Mouse (Mus musculus): ENCODE results near the gene Arhgap23.
A peak's percentile ranks its signal among the peaks of the same experiment; 100 is the strongest.

The Arhgap23 gene

DNA sequence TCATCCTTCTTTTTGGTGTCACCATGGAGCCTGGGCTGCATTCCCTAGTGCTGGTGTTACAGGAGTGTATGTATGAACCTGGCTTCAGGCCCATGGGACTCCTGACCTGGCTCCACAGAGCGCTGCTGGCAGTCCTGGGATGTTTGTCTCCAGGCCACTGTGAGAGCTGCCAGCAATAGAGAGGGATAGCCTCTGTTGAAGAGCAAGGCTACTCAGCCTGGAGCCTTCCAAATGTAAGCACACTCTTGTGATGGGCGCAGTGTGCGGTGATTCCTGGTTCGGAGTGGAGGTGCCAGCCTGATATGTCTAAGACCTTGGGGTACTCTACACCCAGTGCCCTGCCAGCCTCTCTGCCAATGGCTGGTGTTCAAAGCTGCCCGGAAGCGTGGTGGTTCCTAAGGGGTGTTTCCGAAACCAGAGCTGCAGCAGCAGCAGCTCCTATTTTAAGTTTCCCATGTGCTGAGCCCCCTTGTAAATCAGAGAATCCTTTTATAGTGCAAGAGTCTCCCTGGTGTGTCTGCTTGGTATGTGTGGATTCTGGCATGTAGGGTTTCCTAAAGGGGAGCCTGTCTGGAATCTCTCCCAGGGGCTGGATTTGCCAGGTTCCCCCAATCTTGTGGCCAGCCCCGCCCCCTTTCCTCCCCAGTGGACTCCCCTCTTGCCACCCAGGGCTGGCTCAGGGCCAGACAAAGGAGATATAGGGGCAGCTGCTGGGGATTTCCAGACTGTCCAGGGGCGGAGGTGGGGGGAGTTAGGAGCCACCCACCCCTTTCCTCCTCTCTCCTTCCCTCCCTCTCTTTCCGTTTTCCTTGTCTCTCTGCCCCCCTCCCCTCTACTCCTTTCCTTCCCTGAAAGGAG, 9.0 kb upstream of the Arhgap23 start:
- no peak for DNase-seq

DNA sequence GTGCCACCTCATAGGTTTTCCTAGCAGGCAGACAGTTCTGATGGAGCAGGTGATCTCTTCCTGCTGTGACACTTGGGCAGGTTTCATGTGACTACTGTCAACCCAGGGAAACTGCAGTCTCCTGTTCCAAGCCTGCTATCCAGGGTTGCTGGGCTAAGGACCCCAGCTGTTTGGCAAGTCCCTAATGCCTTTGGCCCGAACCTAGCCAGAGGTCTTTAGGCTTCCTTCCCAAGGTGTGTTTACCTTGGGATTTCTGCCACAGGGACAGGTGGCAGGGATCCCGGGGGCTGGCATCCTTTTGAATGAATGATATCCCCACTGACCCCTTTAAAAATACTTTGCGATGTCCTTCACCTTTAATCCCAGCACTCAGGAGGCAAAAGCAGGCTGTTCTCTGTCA, 7.9 kb upstream of the Arhgap23 start:
- DNase-seq = no peak

DNA sequence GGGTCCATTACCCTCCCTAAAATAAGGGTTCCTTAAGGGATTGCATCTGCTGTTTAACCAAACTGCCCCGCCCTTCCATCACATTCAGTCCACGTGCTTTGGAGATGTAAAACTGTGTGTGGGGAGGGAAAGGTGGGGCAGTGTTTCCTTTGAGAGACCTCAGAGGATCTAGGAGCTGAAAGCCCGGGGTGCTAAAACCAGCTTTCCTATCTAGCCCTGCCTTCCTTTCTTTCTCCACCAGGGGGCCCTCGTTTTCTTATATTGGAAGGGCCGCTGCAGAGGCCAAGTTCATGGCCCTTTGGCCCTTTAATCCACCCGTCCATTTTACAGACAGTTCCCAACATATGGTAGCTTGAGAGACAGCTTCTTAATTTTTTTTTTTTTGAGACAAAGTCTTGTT, 7.2 kb upstream of the Arhgap23 start:
- DNase-seq = peak; percentile 82

DNA sequence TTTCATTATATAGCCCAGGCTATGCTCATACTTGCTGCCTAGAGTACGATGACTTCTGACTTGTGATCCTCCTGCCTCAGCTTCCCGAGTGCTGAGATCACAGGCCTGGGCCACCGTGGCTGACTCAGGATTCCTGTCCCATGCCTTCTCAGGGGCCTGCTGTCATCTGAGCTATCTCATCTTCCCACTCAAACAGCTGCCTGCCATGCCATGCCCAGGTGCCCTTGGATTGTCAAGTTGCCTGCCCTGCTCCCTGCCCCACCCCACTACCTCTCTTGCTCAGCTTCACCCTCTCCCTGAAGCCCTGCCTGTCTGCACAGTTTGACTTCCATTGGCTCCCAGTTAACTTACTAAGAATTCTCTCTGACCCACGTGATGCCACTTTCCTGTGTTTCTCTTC, 4.4 kb upstream of the Arhgap23 start:
- no peak for DNase-seq

DNA sequence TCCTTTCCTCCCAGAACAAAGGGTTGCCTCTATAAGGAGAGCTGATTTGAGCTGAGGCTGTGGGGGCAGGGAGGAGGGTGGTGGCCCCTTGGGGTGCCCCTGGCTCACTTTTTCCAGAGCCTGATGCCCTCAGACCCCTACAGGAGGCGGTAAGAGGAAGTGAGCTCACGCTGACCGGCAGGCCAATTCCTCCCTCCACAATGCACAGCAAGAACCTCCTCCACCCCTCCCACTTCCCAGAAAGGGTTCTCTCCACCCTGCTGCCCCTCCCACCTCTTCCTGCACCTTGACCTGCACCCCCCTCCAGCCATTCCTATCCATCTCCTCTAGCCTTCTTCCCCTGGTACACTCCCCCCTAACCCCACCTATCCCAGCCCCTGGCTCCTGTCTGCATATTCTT, 3.2 kb upstream of the Arhgap23 start:
- no peak for DNase-seq

DNA sequence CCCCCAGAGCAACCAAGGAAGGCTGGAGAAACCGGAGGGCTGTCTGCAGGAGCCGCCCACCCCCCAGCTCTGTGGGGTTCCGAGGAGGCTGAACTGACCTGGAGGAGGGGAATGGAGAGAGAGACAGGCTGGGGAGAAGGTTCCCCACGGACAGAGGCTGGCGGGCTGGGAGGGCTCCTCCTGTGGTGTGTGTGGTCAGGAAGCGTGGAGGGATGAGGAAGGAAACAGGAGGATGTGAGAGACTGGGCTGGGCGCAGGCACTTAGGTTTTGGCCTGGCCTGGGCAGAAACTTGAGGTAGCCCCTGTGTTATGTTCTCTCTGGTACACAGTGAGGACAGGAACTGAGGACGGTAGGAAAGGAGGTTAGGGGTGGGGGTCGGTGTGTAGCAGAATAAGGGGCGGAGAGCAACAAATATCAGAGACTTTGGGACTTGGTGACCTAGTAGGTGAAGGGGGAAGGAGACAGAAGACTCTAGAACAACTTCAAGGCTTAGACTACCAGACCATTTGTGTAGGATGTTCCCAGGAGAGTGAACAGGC, 2.5 kb upstream of the Arhgap23 start:
- DNase-seq = no peak

DNA sequence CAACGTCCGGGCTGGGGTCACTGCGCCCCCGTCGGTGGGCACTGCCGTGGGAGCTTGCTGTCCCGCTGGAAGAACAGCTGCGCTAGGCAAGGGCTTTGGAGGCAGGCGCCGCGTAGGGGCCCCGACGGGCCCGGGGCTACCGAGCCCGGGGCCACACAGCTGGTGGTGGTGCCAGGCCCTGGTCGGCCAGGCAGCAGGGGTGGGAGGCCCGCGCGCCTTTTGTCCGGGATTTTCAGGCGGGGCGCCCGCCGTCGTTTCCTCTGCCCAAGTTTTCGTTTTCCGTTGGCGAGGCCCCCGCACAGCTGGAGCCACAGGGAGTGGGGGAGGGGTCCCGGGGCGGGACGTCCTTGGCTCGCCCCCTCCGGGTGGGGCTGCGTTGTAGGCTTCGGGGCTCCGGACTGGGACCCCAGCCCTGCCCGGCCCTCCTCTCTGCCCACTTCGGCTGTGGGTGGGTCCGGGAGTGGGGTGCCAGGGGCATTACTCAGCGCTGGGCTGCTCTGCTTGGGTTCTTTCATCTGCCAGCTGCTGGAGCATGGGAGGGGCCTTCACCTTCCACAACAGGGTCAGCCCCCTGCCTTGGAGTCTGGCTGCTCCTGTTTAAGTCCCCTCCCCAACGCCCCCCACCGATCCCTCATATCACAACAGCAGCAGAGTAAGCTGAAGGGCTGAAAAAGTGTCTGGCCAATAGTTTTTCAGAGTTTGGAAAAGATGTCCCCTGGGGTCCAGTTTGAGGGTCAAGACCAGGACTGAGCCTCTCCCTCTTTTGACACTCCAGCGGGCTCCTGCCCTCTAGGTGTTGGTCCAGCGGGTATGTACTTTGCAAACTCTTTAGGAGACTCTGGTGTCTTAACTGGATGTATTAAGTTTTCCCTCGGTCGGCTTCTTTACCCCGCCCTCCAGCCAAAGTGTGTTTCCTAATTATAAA, 641 bp downstream of the Arhgap23 start:
- peak; percentile 78 for DNase-seq

DNA sequence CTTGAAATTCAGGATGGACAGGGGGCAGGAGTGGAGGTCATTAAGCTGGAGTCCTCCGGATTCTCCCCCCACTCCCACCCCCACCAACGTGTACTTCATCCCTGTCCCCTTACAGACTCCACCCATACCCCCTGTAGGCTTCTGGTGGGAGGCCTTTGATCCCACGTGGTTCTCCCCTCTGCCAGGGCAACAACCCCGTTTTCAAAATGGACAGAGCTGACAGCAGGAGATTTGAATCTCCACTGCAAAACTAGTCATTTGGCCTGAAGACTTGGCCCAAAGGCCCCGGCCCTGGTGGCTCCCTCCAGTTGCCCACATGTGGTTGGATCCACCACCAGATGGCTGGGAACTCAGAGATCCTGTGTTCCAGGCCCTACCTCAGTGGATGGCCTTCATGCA, 1.3 kb downstream of the Arhgap23 start:
- no peak for DNase-seq

DNA sequence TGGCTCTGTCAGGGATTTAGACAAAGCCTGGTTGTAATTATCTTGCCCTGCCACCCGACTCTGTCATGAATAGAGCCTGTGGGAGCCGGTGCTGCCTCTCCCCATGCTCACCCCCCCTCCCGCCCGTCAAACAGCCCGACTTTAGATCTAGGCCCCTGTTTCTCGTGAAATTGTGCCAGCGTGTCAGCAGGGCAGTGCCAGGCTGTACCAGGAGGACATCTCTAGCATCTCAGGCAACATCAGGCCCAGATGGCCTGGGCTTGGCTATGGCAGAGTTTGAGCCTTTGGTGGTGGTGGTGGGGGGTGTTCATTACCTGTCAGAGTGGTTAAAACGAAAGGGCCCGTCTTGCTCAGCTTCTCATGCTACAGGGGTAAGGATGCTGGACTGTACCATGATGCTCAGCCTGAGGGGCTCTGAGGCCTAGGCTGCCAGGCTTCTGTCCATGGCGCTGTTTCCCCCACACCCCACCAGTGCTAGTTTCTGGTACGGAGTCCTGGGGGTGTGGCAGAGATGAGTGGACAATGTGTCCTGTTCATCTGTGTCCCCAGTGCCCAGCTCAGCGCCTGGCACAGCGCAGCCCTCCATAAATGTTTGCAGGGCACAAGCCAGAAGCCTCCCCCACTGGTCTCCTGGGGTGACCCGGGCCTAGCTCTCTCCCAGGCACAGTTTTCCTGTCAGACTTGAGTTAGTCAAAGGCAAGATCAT, 3.7 kb downstream of the Arhgap23 start:
- DNase-seq = peak; percentile 90

DNA sequence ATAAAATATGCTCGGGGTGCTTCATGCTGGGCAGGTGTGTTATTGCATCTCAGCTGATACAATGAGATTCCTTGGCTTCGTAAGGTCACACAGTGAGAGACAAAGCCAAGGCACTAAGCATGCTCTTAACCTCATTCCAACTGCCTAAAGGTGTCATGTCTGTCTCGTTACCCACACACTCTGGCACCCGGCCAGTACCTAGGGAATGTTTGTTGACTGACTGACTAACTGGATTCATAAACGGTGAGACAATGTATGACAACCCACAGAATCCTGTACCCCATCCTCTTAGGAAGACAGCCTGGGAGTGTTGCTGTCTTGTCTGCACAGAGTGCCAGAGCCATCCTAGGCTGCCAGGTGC, 4.2 kb downstream of the Arhgap23 start:
- DNase-seq = no peak

DNA sequence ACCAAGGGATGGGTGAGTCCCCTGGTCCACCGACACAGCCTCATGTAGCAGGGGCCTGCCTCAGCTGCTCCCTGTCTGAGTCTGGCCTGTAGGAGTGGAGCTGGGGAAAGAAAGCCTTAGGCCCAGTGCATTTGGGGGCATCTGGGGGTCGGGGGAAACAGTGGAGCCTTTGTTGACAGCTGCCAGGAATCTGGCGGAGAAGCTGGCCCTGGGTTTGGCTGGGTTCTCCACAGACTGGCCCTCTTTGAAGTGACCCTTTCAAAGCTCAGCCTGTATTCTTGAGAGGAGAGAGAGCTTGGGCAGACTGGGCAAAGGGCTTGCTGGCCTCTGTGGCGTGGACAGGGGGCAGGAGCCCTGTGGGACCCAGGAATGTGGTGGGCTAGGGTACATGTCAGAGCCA, 7.2 kb downstream of the Arhgap23 start:
- DNase-seq = peak; percentile 73

DNA sequence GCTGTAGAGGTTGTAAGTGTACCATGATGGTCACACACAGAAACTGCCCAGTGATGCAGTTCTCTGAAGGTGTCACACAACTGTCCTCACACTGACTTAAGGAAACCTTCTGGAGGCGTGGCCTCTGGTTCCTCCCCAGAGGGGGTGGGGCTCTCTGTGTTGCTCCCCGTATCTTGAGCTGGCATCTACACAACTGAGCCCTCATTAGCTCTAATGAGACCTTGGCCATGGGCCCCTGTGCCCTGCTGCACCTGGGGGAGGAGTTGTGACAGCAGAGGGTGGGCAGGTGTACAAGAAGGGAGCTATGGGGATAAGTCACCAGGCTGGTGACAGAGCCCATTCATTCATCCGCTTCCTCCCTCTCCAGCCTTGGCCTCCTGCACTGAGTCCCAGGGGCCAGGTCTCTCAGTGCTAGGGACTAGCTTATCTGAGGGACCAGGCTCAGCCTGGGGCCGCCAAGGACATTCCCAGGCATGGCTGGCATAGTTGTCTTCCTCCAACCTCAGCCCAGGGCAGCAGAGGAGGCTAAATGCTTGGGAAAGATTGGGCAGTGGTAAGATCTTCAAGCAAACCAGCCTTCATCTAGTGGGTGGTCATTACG, 8.9 kb downstream of the Arhgap23 start:
- DNase-seq = peak; percentile 3

DNA sequence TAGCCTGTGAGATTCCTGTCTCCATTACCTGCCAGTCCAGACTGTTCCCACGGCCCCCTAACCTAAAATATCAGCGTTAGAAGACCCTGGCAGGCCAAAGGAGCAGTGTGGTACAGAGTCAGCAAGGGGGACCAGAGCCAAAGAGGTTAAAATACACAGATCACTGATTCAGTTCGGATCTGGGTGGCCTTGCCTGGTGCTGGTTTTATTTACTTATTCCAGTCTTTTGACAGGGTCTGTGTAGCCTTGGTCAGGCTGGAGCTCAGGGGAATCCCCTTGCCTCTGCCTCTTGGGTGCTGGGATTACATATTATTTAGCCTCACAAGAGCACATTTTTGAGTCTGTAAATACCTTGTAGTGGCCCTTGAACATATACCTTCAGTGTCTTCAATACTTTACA, 9.5 kb downstream of the Arhgap23 start:
- no peak for DNase-seq

DNA sequence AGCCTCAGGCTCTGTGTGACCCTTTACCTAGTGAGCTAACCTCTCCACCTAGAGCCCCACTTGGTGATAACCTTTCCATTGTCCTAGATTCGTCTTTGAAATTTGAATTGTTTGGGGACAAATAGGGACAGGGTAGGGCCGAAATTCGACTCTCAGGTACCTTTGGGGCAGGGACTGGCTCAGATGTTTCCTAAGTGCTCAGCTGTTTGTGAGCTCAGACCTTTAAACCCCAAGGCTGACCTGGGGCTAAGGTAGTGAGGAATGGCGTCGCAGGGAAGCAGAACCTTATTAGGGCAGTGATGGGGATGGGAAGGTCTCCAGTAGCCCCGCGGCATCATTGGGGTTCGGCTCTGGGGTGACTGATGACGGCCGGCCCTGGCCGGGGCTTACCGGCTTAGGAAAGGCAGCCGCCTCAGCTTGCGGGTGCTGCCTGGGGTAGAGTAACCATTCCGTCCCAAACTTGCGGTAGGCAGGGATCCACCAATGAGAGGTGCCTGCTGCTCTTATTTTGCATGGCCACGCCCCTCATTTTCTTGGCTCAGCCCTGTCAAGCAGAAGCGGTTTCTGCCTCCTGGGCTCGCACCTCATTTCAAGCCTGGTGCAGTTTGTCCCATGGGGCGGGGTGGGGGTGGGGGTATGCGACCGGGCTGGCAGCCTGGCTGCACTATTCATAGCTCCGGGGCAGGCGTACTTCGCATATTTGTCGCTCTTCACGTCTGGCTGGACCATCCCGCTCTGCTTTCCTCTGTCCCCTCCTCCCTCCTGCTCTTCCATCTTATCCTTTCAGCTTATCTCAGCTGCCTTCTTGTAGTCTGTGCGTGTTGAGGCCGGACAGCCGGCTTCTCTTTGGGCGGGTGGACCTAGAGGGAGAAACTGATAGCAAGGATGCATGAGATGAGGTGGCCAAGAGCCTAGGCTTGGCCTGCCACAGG, 12.7 kb downstream of the Arhgap23 start:
- DNase-seq = peak; percentile 74

DNA sequence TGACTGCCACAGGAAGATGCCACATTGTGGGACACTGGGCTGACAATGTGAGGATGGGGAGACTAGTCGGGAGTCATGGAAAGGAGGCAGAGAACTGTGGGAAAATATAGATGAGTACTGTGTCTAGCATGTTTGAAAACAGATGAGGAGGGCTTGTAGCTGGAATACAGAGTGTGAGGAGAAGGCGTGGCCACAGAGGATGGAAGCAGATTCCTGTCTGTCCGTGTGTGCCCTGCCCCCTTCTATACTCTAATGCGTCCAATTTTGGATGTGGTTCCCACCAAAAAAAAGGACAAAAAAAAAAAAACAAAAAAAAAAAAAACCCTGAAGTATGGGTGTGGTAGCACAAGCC, 13.4 kb downstream of the Arhgap23 start:
- DNase-seq = no peak

DNA sequence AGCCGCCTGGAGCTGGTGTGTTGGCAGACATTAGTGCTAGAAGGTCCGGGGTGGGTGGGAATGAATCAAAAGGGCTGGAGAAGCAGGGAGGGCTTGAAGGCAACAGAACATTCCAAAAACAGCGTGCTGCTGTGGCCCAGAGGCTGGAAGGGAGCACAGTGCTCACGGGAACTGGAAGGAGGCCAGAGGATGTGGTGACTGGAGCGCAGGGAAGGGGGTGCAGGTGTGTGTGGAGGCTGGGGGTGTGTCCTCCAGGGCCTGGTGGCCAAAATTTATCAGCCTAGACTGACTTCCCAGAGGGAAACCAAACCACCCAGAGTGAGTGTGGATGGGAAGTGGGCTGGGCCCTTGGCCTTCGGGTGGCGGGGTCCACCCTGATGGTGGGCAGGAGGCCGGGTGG, 14.3 kb downstream of the Arhgap23 start:
- DNase-seq = no peak

DNA sequence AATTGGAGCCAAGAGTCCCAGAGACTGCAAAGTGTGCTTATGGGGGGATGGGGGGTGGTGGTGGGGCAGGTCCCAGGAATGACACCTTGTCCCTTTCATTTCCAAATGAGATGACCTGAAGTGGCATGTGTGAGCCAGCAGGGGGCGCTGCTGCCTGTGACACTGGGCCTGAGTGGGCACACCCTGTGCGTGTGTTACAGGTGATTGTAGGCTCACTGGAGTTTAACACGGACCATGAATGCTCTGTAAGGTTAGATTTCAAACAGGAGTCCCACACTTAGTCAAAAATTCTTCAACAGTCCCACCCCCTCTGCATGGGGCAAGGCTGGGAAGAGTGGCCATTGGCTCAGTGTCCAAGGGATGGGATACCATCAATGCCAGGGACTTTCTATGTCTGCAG, 16.7 kb downstream of the Arhgap23 start:
- DNase-seq = no peak

DNA sequence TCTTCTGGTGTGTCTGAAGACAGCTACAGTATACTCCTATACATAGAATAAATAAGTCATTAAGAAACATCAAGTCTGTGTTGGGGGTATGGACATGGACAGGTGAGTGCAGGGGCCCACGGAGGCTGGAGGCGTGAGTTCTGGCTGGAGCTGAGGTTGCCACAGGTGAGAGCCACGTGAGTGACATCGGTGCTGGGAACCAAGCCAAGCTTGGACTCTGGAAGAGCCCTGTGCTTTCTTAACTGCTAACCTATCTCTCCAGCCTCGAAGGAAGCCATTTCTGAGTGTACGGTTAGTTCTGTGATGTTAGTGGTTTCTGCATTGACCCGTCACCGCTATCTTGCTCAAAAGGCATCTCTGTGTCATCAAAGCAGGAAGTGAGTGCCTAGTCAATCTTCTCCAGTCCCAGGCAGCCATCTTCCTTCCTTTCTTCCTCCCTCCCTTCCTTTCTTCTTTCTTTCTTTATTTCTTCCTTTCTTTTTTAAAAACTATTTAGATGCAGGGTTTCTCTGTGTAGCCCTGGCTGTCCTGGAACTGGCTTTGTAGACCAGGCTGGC, 17.7 kb downstream of the Arhgap23 start:
- DNase-seq = no peak

DNA sequence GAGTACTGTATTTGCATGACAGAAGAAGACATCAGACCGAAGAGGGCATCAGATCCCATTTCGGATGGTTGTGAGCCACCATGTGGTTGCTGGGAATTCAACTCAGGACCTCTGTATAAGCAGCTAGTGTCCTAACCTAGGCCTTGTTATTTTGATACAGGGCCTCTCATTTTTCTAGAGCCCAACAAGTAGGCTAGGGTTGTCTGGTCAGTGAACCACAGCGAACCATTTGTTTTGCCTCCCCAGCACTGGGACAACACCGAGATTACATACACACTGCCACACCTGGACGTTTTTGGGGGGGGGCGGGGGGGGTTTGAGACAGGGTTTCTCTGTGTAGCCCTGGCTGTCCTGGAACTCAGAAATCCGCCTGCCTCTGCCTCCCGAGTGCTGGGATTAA, 18.8 kb downstream of the Arhgap23 start:
- no peak for DNase-seq

DNA sequence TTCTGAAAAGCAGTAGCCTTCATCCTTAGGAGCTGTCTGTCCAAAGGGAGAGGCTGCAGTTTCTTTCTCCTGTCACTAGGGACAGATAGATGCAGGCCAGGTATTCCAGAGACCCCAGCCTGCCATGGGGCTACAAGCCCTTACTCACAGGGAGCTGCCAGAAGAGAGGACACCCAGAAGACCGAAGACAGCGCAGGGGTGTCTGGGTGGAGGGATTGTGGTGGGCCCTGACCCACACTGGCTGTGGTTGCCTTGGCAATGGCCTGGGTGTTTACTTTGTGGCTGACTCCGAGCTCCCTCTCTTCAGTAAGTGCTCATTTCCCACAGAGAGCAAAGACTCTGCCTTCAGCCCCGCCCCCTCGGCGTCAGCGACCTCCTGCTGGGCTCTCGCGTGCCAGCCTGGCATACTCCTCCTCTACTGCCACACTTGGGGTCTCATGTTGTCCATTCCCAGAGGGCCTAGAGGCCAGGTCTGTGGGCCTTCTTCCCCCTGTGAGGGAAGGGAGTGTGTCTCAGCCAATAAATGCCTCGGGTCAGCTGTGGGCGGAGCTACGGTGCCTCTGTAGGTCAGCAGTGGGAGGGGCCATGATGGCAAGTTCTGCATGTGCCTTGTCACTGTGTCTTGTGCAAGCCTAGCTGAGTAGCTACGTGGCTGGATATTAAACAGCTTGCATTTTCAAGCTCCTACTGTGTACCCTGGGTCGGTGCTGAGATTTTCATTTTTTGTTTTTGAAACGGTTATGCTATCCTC, 19.5 kb downstream of the Arhgap23 start:
- DNase-seq = peak; percentile 85

All from layer of hippocampus, adult 9-11 months (tissue).